Mouse (Mus musculus): ENCODE results near the gene Ripor3.

DNA sequence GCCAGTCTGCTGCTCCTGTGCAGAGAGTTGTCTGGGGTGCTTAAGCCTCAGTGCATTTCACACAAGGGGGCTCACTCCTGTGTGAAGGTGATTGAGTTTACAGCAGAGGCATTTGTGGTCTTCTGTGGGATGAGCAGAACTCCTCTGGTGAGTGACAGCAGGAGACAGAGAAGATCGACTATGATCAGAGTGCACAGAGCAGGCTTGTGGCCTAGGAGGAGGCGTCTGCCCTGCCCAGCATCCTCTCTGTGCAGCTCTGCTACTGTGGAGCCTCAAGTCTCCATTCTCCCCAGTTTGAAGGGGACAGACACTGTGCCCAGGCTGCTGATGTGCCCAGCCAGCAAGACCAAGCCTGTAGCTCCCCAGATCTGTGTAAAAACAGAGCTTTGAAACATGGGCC, 60.6 kb downstream of the Ripor3 start:
- TF ChIP-seq POLR2A (IDR thresholded peaks at IDR 0.05; ENCODE audit: borderline replicate concordance, insufficient read depth, low read length) (no peak), CTCF (IDR thresholded peaks at IDR 0.05; ENCODE audit: borderline replicate concordance, insufficient read depth, low read depth, low read length) (no peak)
